Comparison of ENCODE assay signal across 24 mouse cellular contexts in the genomic region with DNA sequence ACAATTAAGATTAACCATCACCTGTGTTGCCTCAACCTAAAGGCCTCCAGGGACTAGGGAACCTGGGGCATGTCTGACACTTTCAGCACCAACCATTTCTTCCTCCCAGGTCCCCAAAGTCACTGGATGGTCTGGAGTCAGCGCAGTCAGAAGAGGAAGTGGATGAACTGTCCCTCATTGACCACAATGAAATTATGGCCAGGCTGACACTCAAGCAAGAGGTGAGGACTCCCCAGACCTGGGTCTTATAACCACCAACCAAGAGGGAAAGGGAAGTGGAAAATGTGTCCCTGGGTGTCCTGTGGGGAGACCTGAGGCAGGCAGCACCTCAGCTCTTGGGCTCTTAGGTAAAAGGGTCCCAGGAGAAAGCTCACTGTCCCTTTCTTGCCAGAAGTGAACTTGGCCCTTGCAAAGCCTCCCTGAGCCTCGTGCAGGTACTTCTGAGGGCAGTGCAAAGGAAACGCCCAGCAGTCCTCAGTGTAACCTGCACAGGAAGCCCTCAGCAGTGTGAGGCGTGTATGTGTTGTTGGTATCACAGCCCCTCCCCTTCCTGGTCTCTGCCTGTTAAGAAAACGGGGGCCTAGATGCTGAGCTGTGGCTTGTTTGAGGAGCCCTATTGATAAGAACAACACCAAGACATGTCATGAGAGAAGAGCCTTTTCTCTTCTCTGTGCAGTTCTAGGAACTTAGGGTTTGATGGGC. TPM values are rescaled to one million over a fixed set of nuclear protein-coding genes. Genes with fewer than 3 reads are reported as not detected.
A peak's percentile ranks its signal among the peaks of the same experiment; 100 is the strongest.
DNase-seq lines count a peak whose midpoint lies in the region; ATAC-seq lines count a peak whose summit lies in the region.
"Had no signal": no experiment of that assay in that cellular context is flagged by ENCODE, and none has a peak within 500 bp of the region (broad histone marks: within the 10 kb centered on the region; RNA-seq: fewer than 3 reads in every experiment).

No protein-coding gene starts in this region.

- H3K4me1 ChIP-seq in liver, embryonic 13.5 days (replicated peaks): peaks cover 24% of the 10 kb centered on the region
- peaks cover 10% of the 10 kb centered on the region; the same call in 1 of the 2 replicates for H3K4me1 ChIP-seq in liver, embryonic 11.5 days (replicated peaks; ENCODE audit: control insufficient read depth, insufficient read depth, low read length)
- H3K4me1 ChIP-seq in heart, embryonic 10.5 days: peaks cover 26% of the 10 kb centered on the region
- H3K4me1 ChIP-seq in midbrain, embryonic 15.5 days: no peaks in the 10 kb centered on the region
- H3K4me1 ChIP-seq: forebrain, embryonic 13.5 days; hindbrain, embryonic 15.5 days had no signal

- DNase-seq in liver, embryonic 13.5 days: no peak
- no peak for DNase-seq in liver, embryonic 11.5 days (ENCODE audit: low spot score)
- peak; percentile 46 for DNase-seq in naive thymus-derived CD4-positive, alpha-beta T cell, adult 2 months (ENCODE audit: low read depth)
- DNase-seq in thymus, postnatal 4 days: peak; percentile 50
- no peak for DNase-seq in Muller cell, postnatal 12 days (ENCODE audit: inconsistent ontology term)
- DNase-seq in heart, embryonic 10.5 days (ENCODE audit: low spot score): no peak
- DNase-seq: cerebellum, adult 11-12 months; cerebellum, postnatal 25 days; heart, postnatal 10 days; kidney, adult 8-10 months; kidney, postnatal 25 days; layer of hippocampus, adult 9-11 months; right cerebral cortex, postnatal 4 days had no signal

- 26% methylated on average over 5 of the region's 5 CpGs for WGBS in liver, embryonic 13.5 days (ENCODE audit: insufficient replicate concordance)
- 42% methylated on average over 5 of the region's 5 CpGs for WGBS in liver, embryonic 11.5 days
- WGBS in heart, embryonic 10.5 days: 62% methylated on average over 5 of the region's 5 CpGs
- 84% methylated on average over 5 of the region's 5 CpGs for WGBS in midbrain, embryonic 15.5 days

- ATAC-seq in liver, embryonic 13.5 days (ENCODE audit: low read depth): 0 out of 2 replicates have a peak, but pooled peaks have one; percentile 36
- no peak; the same call in 1 of the 2 replicates for ATAC-seq in liver, embryonic 11.5 days (replicated peaks; ENCODE audit: low FRiP score)
- ATAC-seq in granulocyte monocyte progenitor cell, adult 5-6 weeks (replicated peaks; ENCODE audit: poor library complexity, severe bottlenecking): peak; percentile 58
- no peak for ATAC-seq in midbrain, embryonic 15.5 days (replicated peaks)
- ATAC-seq: forebrain, embryonic 13.5 days; lung, postnatal 0 days had no signal

- H3K4me2 ChIP-seq in liver, embryonic 13.5 days: no peak overlapping the region
- H3K4me2 ChIP-seq in liver, embryonic 11.5 days: no peak overlapping the region
- H3K4me2 ChIP-seq in midbrain, embryonic 15.5 days: no peak overlapping the region
- H3K4me2 ChIP-seq: forebrain, embryonic 13.5 days; hindbrain, embryonic 15.5 days had no signal

- H3K27me3 ChIP-seq in liver, embryonic 13.5 days: no peaks in the 10 kb centered on the region
- no peaks in the 10 kb centered on the region for H3K27me3 ChIP-seq in liver, embryonic 11.5 days (replicated peaks; ENCODE audit: control insufficient read depth, insufficient read depth, low read length)
- H3K27me3 ChIP-seq in heart, embryonic 10.5 days (ENCODE audit: insufficient read depth, poor library complexity, severe bottlenecking): no peaks in the 10 kb centered on the region
- no peaks in the 10 kb centered on the region for H3K27me3 ChIP-seq in midbrain, embryonic 15.5 days (replicated peaks)
- H3K27me3 ChIP-seq: forebrain, embryonic 13.5 days; hindbrain, embryonic 15.5 days had no signal

- no peak overlapping the region for H3K4me3 ChIP-seq in liver, embryonic 13.5 days (replicated peaks)
- H3K4me3 ChIP-seq in liver, embryonic 11.5 days (ENCODE audit: low read depth, low read length): no peak overlapping the region
- no peak overlapping the region for H3K4me3 ChIP-seq in heart, embryonic 10.5 days
- H3K4me3 ChIP-seq in midbrain, embryonic 15.5 days: no peak overlapping the region
- H3K4me3 ChIP-seq: forebrain, embryonic 13.5 days; hindbrain, embryonic 15.5 days had no signal

- H3K27ac ChIP-seq in liver, embryonic 13.5 days: no peak overlapping the region; the same call in 1 of the 2 replicates
- H3K27ac ChIP-seq in liver, embryonic 11.5 days (ENCODE audit: low read depth, low read length): no peak overlapping the region
- H3K27ac ChIP-seq in heart, embryonic 10.5 days: no peak overlapping the region
- H3K27ac ChIP-seq in midbrain, embryonic 15.5 days: no peak overlapping the region
- H3K27ac ChIP-seq: forebrain, embryonic 13.5 days; hindbrain, embryonic 15.5 days; liver, embryonic 14.5 days had no signal

- H3K9ac ChIP-seq in liver, embryonic 13.5 days: no peak overlapping the region
- no peak overlapping the region for H3K9ac ChIP-seq in liver, embryonic 11.5 days (ENCODE audit: low read depth, low read length)
- no peak overlapping the region for H3K9ac ChIP-seq in midbrain, embryonic 15.5 days
- H3K9ac ChIP-seq: forebrain, embryonic 13.5 days; hindbrain, embryonic 15.5 days; liver, embryonic 14.5 days had no signal

- peaks cover 86% of the 10 kb centered on the region for H3K36me3 ChIP-seq in liver, embryonic 13.5 days
- peaks cover 39% of the 10 kb centered on the region for H3K36me3 ChIP-seq in liver, embryonic 11.5 days (ENCODE audit: control insufficient read depth, insufficient read depth, low read length)
- peaks cover 89% of the 10 kb centered on the region for H3K36me3 ChIP-seq in heart, embryonic 10.5 days
- H3K36me3 ChIP-seq in midbrain, embryonic 15.5 days (replicated peaks): peaks cover 53% of the 10 kb centered on the region

- H3K9me3 ChIP-seq in liver, embryonic 13.5 days (replicated peaks): no peaks in the 10 kb centered on the region
- H3K9me3 ChIP-seq in liver, embryonic 11.5 days (ENCODE audit: control insufficient read depth, low read length): no peaks in the 10 kb centered on the region
- no peaks in the 10 kb centered on the region for H3K9me3 ChIP-seq in heart, embryonic 10.5 days
- no peaks in the 10 kb centered on the region for H3K9me3 ChIP-seq in midbrain, embryonic 15.5 days
- H3K9me3 ChIP-seq: forebrain, embryonic 13.5 days; hindbrain, embryonic 15.5 days had no signal

RNA-seq across cellular contexts. Expression of a gene that starts 26.7 kb away (rescaled TPM):
- 0.30 TPM in 2 replicates for polyA plus RNA-seq in liver, embryonic 13.5 days (2015; fragmentation: Nextera tagmentation; extraction: Ambion mirVana)
- polyA plus RNA-seq in liver, embryonic 11.5 days (2014; fragmentation: Nextera tagmentation; extraction: Ambion mirVana): 0.77 and 0.88 TPM in 2 replicates
- total RNA-seq in granulocyte monocyte progenitor cell, adult 5-6 weeks (2014; fragmentation: Nextera tagmentation): not detected in 2 replicates
- not detected in 2 replicates for total RNA-seq in granulocyte monocyte progenitor cell, adult 5-6 weeks (2017)
- 0.28 TPM in 1 of 2 replicates, not detected in the other for polyA plus RNA-seq in heart, embryonic 10.5 days (2016; fragmentation: Nextera tagmentation; extraction: Ambion mirVana)
- polyA plus RNA-seq in midbrain, embryonic 15.5 days (2015; fragmentation: Nextera tagmentation; extraction: Ambion mirVana): 0.15 and 0.21 TPM in 2 replicates
- total RNA-seq: adrenal gland, adult 18-20 months; heart, adult 8-10 months; heart, postnatal 10 days had no signal
- polyA plus RNA-seq: forebrain, embryonic 13.5 days; limb, embryonic 11.5 days had no signal

RNA-seq across cellular contexts. Expression of a gene that starts 34.3 kb away (rescaled TPM):
- not detected in 2 replicates for polyA plus RNA-seq in liver, embryonic 13.5 days (2015; fragmentation: Nextera tagmentation; extraction: Ambion mirVana)
- 1.1 TPM in 1 of 2 replicates, not detected in the other for polyA plus RNA-seq in liver, embryonic 11.5 days (2014; fragmentation: Nextera tagmentation; extraction: Ambion mirVana)
- not detected in 2 replicates for total RNA-seq in granulocyte monocyte progenitor cell, adult 5-6 weeks (2014; fragmentation: Nextera tagmentation)
- total RNA-seq in granulocyte monocyte progenitor cell, adult 5-6 weeks (2017): not detected in 2 replicates
- not detected in 2 replicates for polyA plus RNA-seq in heart, embryonic 10.5 days (2016; fragmentation: Nextera tagmentation; extraction: Ambion mirVana)
- 0.89 TPM in 1 of 2 replicates, not detected in the other for polyA plus RNA-seq in midbrain, embryonic 15.5 days (2015; fragmentation: Nextera tagmentation; extraction: Ambion mirVana)
- total RNA-seq: adrenal gland, adult 18-20 months; heart, adult 8-10 months; heart, postnatal 10 days had no signal
- polyA plus RNA-seq: brain, embryonic 14.5 days; limb, embryonic 11.5 days; liver, embryonic 14.5 days; lung, postnatal 0 days; neural tube, embryonic 14.5 days had no signal

Comparison
In these comparisons a context has a peak if more than half of its experiments do, and no peak if none do; other contexts are left out.
1. ATAC-seq: peak in liver, embryonic 13.5 days (single experiment) and granulocyte monocyte progenitor cell, adult 5-6 weeks (single experiment); none in liver, embryonic 11.5 days (single experiment) and midbrain, embryonic 15.5 days (single experiment).
2. DNase-seq: peak in naive thymus-derived CD4-positive, alpha-beta T cell, adult 2 months (single experiment) and thymus, postnatal 4 days (single experiment); none in liver, embryonic 13.5 days (single experiment), liver, embryonic 11.5 days (single experiment), Muller cell, postnatal 12 days (single experiment) and heart, embryonic 10.5 days (single experiment).